Mouse (Mus musculus) left cerebral cortex, adult 8-10 months (tissue): Measurements from ENCODE around the gene Pax8. TPM values are rescaled to one million over a fixed set of nuclear protein-coding genes. Genes with fewer than 3 reads are reported as not detected.

ENCODE experiments used
- DNase-seq, 2 experiments: peaks; one replicate each; pipeline ENCODE4 v3.0.0; 2022; ENCODE audit warnings: low spot score in 2 of 2
- total RNA-seq, 4 experiments: library from RNA; stranded (reverse); gene quantifications; 2 replicates each; pipeline ENCODE4 v1.2.4; 2022

Gene Pax8
- total RNA-seq, result not detected

DNA sequence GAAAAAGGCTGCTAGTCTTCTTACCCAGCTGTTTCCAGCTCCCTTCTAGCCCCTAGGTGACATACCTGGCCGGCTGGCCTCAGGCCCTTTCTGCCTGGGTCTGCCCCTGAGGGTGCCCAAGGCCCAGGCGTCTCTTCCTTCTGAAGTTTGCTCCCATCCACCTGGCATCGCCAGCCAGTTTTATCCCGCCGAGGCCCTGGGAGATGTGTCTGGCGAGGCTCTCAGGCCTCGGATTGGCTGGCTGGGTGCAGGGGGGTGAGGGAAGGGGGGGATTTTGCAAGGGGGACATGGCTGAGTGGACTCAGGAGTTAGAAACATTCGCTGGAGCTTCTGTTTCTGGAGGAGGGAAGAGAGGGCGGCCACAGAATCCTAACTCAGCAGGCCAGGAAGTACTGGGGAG lies at the start of gene Pax8:
TSS of gene Pax8 (minus strand) at position 180 of the 400 bp plus-strand sequence.
- DNase-seq, result no peak

DNA sequence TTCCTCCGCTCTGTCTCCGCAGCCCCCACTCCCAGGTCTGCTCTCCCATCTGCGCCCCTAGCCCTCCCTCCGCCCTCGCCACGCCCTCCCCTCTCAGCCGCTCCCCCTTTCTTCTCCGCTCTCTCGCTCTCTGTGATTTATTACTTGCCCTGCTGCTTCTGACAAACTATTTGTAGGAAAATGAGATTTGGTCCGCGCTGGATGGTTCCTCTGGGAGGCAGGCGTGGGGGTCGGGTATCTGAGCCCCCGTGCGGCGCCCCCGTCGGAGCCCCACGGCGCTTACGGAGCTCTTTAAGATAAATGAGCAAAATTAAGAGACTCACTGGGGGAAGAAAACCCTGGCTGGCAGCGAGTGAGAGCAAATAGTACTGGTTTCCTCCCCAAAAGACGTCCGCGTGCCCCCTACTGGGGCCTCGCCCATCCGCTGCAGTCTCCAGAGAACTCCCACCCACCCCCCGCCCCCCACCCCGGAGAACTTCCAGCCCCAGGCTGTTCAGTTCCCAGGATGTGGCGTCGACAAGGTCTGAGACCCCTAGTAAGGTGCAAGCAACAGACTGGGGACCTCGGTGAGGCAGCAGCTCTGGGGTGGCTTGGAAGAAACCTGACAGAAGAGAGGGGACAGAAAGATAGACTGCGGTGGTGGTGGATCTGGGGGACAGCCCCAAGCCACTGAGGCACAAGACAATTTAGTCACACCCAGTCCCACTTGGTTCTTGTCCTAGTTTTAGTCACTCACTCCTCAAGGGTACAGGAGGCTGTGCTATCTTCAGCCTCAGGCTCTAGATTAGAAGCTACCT lies 46.2 kb upstream of the Pax8 start:
- DNase-seq, result no peak

DNA sequence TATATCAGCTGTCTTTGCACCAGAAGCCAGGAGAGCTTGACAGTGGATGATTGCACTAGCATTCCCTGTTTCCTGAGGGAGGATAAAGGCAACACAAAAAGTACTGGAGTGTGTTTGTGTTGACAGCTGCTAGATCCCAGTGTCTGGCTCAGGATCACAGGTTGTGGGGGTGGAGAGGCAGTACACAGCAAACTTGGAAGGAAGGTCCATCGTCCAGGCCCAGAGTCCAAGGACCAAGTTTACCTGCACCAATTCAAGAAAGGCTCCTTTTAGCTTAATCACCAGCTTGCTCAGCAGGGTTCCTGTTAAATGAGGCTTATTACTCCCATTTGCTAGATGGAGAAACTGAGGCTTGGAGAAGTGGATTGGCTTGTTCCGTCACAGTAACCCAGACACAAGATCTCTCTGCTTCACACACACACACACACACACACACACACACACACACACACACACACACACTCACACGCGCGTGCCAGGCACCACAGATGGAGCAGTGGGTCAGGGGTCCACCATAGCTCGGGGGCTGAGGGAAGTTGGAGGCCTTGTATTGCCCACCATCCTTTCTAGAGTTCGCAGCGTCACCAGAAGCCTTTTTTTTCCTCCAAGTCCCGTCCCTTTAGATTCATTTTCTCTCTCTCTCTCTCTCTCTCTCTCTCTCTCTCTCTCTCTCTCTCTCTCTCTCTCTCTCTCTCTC lies 45.3 kb upstream of the Pax8 start:
- DNase-seq, result no peak

DNA sequence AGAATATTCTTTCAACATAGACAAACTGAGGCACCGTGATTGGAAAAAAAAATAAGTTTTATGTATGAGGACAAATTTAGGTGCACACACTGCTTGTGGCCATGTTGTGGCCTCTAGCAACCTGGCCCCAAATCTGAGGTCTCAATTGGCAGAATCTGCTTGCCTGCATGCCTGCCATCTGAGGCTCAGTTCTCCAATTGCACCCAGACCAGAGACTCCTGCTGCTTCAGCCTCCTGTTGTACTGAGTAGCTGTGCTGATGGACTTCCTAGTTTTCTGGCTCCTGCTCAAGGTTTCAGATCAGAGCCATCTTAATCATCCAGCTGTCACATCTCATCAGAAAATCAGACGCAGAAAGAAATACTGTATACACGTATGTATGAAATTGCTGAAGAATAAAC lies 41.5 kb upstream of the Pax8 start:
- DNase-seq, result no peak

DNA sequence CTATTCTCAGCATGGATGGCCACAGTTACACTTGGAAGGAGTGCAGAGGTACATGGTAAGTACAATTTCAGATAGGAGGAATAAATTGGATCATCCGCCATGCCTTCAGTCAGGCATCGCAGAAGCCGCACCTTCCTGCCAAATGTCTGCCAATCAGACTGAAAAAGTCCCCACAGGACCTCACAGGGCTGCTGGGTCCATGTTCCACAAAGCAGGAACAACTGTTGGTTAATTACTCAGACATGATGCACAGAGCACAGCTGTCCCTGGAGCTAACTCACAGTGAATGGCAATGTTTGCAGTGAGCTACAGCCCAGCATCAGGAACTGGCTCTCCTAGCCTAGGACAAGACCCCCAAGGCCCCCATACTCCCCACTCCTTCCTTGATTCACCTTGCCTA lies 32.0 kb upstream of the Pax8 start:
- DNase-seq, result no peak

DNA sequence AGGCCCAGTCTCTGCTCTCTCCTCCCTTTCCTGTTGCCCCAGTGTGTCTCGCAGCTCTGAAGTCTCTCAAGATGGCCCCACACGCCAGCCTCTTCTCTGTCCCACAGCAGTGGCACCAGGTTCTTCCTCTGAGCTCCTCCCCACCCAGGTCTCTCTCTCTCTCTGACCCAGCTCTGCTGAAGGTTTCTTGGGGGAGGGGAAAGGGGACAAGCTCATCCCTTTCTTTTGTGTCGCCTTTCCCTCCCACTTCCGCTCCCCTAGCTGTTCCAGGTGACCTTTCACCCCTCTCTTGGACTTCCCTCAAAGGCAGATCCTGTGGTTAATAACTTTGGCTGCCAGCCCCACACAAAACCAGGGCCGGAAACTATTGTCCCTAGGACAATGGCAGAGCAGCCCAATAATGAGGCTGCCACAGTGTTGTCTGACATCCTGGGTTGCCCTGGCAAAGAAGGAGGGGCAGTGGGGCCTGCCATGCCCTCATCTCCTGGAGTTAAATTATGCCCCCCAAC lies 27.6 kb upstream of the Pax8 start:
- DNase-seq, result peak in 1 of 2 experiments; percentile 14

DNA sequence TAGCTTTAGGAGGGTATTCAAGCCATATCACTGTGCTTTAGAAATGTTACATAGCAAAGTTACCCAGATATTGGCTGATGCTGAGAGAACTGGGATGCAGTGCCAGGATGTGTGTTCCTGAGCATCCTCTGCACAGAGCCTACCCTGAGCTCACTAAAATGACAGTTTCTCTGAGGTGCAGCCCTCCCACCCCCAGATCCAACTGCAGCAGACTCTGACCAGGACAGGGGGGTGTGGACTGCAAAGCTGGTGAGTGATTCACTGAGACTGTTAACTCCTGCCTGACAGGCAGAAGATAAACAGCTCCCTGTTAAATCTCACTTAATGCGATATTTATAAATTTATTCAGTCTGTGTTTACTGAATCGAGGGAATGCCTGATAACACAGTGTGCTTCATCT lies 25.5 kb upstream of the Pax8 start:
- no peak for DNase-seq

DNA sequence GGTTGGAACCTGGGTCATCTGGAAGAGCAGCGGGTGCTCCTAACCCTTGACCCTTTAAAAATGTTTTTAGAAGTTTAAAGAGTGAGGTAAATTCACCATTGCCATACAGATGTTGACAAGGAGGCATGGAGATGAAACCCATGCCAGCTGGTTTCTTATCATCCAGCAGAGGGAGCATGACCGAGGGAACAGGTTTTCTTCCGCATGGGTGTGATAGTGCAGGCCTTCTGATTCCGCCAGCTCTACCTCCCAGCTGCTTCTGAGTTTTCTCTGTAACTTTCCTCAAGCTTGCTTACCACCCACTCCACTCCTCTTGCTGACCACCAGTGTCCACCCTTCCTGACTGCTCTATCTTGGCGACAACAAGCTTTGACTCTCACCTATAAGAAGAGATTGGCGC lies 15.2 kb upstream of the Pax8 start:
- DNase-seq, result no peak

DNA sequence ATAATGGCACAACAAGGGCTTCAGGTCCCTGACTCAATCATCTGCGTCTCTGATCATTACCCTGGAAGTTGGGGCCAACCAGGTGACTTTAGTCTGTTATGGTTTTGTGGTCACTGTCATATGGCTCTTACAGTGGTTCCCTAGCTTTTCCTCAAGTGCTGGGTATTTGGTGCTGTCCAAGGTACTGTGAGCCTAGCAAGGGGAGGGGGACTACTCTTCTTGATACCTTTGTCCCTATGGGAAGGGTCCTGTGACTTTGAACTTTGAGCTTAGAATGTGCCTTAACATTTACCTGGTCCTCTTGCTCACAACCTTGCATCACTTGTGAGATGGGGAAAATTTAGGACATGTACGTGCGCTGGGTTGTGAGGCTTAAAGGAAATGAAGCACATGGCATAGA lies 13.3 kb upstream of the Pax8 start:
- no peak for DNase-seq

DNA sequence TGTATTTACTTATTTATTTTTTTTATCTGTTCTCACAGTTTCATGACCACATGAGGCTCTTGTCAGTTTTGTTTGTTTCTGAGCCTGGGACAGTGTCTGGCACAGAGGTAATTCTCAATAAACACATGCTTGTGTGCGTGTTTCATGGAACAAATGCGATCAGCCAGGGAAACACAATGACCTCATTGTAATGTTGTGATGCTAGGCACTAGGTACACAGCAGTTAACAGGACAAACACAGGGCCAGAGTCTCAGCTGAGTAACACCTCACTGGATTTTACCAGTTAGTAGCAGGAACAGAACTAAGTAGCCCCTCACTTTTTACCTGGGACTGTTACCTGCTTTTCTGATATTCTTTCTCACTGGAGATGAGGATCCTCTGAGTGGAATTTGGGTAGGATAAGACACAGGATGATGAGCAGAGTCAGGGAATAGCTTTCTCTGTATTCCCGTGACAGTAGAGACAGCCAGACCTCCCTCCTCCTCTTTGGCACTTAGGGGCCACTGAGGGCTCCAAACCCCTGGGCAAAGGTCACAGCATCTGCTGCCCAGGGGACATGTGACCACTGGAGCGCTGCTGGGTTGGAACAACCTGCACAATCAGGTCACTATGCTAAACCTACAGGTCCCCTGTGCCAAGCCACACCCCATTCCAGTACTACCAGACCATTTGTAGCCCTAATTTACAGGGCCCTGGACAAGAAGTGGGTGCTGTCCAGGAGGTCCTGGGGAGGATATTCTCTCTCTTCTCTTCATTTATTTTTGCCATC lies 11.8 kb upstream of the Pax8 start:
- DNase-seq, result no peak

DNA sequence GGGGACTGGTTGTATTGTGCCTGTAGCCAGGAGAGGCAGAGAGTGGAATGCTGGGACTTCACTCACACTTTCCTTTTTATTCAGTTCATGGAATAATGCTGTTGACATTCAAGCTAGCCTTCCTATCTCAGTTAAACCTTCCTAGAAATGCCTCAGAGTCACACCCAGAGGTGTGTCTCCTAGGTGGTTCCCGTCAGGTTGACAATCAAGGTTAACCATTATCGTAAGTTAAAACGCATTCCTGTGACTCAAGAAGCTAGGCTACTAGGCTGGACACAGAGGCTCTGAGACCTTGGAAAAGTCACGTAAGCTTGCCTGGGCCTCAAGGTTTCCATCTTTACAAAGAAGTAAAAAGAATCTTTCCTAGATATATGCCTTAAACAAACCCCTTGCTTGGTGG lies 10.0 kb upstream of the Pax8 start:
- DNase-seq, result no peak

DNA sequence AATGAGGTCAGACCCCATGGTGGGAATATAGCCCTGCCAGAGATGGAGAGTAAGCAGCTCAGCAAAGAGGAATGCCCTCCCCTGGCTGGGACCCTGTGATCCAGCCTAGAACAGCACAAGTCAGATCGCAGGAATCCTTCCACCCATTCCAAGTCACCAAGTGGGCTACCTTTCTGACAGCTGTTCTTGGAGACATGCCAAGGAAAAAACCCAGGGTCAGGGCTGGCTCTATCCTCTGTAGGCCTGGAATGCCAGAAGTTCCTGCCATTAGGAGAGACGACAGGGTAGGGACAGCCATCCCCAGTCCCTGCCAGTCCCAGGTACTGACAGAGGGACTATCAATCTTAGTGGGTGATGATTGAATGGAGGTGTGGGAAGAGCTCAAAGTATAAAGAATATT lies 4.5 kb upstream of the Pax8 start:
- no peak for DNase-seq

DNA sequence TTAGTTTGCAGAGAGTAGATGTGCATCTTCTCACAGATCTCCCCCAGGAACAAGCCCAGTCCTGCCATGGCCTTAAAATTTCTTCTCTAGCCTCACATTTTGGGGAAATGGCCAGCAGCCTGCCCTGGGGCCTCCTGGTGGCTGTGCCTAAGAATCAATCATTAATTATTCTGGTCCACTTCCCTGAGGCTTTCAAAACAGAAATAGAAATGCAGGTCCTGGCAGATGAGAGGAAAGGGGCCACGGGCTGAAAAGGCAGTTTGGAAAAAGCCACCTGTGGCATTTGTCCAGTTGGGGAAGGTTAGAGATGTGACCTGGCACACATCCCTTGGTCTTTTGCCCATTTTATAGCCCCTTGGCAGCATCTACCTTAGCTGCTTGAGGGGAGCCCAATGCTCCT lies 3.8 kb upstream of the Pax8 start:
- no peak for DNase-seq

DNA sequence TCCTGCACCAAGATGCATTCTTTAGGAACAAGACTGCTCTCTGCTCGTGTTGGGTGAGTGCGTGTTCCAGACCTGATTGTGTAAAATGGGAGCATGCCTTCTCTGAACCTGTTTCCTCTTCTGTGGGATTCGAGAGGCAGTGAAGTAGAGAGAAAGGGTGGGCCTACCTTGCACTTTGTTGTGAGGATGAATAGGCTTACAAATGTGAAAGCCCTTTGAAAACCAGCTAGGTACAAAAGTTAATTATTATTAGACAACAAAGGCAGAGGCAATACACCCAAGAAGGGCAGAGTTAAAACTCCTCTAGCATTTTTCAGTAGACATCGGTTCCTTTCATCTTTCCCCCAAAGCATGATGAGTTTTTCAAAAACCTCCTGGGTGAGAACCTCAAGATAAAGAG lies 3.2 kb upstream of the Pax8 start:
- no peak for DNase-seq

DNA sequence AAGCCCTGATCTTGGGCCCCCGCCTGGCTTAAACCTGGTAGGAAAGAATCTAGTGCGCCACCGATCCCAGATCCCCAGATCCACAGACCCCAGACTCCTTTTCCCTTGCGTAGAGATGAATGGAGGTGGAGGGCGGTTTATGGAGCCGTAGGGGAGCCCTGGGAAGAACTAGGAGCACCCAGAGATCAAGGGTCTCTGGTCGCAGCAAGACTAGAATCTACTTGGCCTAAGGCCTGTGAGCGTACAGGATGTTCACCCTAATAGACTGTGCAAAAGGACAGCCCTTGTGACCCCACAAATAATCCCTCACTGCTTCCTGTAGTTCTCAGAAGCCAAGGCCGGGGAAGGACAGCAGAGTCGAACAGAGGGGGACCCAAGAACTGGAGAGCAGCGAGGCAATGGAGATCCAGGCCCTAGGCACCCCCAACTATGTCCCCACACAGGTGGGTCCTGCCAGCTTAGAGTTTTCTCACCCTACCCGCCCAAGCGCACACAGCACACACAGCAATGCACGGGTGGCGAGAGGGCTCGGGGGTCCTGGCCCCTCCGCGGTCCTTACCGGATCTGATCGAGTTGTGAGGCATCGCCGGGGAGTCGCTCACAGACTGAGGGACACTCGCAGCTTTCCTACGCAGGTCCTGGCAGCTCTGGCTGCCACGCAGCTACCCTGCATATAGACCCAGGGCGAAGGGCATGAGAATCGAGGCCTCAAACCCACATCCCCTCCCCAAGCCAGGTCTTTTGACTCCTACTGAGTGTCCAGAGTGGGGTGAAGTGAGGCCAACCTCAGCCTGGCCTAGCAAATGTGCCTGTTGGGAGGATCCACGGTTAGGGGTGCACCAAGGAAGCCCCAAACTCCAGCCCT lies 653 bp downstream of the Pax8 start:
- no peak for DNase-seq

DNA sequence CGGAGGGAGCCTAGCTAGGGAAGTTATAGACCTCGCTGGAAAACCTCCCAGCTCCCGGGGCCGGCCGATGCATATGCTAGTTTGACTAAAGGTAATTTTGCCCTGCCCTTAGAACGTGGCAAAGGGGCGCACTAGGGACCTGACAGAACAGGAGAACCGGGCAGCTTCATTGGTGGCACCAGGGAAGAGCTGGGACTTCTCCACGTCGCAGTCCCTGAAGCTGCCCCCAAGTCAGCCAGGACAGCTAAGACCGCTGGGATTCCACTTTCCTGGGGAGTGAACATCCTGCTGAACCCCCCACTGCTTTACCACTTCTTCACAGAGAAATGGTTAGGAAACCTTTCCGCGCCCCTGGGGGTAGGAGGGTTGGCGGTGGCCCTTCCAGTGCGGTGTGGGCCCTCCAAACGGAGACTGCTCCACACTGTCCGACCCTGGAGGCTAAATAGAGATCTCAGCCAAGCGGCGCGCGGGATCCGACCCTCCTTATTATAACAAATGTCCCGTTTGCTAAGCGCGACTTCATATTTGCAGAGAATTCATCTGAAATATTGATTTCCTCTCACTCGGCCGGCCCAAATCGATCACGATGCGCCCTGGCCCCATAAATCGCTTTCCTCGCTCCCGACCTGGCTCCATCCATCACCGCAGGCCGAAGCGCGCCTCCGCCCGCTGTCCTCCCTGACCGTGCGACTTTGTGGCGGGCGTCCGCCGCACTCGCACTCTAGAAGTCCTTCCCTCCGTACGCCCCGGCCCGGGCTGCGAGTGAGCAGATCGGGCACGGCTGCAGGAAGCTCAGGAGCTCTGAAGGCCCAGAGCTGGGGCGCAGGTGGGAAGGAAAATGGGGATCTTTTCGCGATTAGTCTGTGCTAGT lies 1.5 kb downstream of the Pax8 start:
- no peak for DNase-seq

DNA sequence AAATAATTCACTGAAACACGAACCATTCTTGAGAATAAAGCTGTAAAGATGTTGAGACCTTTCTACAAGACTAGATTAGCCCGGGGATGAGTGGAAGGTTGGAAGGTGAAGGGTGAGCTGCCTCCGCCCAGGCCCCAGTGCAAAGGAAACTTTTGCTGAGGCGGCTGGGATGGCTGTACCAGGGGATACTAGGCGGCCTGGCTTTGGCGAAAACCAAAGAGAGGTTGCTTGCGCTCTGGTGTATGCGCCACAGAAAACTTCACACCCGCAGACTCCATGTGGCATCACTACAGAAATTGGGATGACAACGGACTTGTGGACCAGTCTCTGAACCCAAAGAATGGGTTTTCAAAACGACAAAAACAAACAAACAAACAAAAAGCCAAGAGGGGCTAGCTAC lies 2.7 kb downstream of the Pax8 start:
- no peak for DNase-seq

DNA sequence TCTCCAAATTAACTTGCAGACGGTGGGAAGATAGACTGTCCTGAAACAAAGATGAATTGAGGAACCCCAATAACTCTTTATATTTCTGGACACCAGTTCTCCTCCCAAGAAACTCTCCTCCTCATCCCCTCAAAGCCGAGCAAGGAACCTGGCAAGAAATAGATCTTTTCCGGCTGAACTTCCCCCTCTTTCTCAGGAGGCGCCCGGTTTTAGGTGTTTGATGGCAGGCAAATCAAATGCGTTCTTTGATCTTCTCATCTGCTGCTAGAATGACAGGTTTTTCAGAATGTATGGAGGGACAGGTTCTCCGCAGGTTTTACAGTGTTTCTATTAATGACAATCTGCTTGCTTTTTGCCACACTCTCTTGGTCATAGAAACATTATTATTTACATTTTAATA lies 3.3 kb downstream of the Pax8 start:
- no peak for DNase-seq

DNA sequence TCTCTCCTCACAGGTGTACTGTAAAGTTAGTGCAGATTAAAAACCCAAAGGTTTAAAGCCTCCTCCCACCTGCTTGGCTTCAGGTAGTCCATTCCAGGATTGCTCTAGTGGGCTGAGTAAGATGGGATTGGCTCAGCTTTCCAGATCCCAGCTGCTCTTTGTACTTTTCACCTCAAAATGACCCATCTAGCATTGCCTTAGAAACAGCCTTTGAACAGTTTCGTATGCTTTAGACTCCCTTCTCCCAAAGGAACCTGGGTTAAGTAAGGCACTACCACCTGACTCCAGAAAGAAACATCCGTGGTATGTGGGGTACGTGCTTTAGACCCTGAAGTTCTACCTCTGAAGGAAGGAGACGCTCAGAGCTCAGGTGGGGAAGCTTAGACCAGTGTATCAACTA lies 6.3 kb downstream of the Pax8 start:
- no peak for DNase-seq

DNA sequence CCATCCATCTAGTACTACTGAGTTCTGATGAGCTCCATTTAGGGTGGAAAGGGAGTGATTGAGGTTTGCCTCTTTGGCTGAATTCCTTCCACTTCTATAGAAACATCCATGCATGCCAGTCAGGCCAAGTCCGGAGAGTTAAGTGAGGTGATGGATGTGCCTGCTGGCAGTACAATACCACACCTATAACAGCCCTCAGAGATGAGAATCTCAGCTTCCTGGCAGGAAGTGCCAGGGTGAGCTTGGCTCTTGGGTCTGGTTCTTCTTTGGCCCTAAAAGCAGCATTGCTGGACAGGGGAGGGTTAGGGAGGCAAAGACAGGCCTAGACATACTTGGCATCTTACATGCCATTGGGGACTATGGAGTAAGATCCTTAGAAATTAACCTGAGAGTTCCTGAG lies 7.0 kb downstream of the Pax8 start:
- DNase-seq, result no peak
